Mouse (Mus musculus) hindbrain, embryonic 12.5 days (tissue): ENCODE data around the gene Arhgap29. TPM values are rescaled to one million over a fixed set of nuclear protein-coding genes. Genes with fewer than 3 reads are reported as not detected.

ENCODE experiments used
- ATAC-seq: fragments of 200-750 bp; cut with Nextera tagmentation; 2 replicates; pipeline ENCODE4 v1.8.0; 2017; ENCODE audit warnings: moderate TSS enrichment; ENCODE audit not compliant: low FRiP score
- H3K27ac ChIP-seq: fragments of 300-500 bp; sonication (generic); 2 replicates; pipeline ENCODE4 v1.5.1; 2016; ENCODE audit warnings: mild to moderate bottlenecking
- H3K27me3 ChIP-seq: fragments of 300-500 bp; sonication (generic); 2 replicates; pipeline ENCODE4 v1.6.1; 2016; ENCODE audit warnings: mild to moderate bottlenecking
- H3K36me3 ChIP-seq: fragments of 300-500 bp; sonication (generic); 2 replicates; pipeline ENCODE4 v1.6.1; 2016; ENCODE audit warnings: mild to moderate bottlenecking
- H3K4me1 ChIP-seq: fragments of 300-500 bp; sonication (generic); 2 replicates; pipeline ENCODE4 v1.6.1; 2016
- H3K4me2 ChIP-seq: fragments of 300-500 bp; sonication (generic); replicated peaks from 2 replicates; pipeline ENCODE4 v1.6.1; 2016; ENCODE audit warnings: mild to moderate bottlenecking
- H3K4me3 ChIP-seq: fragments of 300-500 bp; sonication (generic); 2 replicates; pipeline ENCODE4 v1.5.1; 2016; ENCODE audit warnings: mild to moderate bottlenecking
- H3K9ac ChIP-seq: fragments of 300-500 bp; sonication (generic); 2 replicates; pipeline ENCODE4 v1.6.1; 2016; ENCODE audit warnings: mild to moderate bottlenecking, moderate library complexity
- H3K9me3 ChIP-seq: fragments of 300-500 bp; sonication (generic); replicated peaks from 2 replicates; pipeline ENCODE4 v1.6.1; 2016; ENCODE audit warnings: mild to moderate bottlenecking
- WGBS: fragments of 180-500 bp; shearing (Covaris S2); methylation state at CpG from one replicate; pipeline ENCODE4 v1.1.7; 2016; 5-methylcytosine and 5-hydroxymethylcytosine counted together
- polyA plus RNA-seq: library from polyadenylated mRNA; unstranded; fragments of >200 nt; fragmentation: Nextera tagmentation; extraction: Ambion mirVana; gene quantifications from 2 replicates; pipeline ENCODE4 v1.2.1, GENCODE M21; 2016

The Arhgap29 gene
- polyA plus RNA-seq, 1 experiment from 2014 or later: 41.5 TPM

DNA sequence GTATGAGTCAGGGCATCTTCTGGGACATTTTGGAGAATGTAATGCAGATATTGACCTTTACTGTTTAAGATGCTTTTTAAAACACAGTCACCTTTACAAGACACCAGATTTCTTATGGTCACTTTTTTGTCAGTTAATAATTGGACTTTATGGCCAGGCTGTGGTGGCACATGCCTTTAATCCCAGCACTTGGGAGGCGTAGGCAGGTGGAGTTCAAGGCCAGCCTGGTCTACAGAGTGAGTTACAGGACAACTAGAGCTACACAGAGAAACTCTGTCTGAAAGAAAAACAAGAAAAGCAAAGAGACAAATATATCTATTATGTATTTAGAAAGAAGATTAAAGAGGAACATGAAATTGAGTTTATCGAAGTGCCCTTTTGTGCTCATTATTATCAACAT is 1.2 kb upstream of the Arhgap29 start:
- no peak overlapping the region for H3K9ac ChIP-seq
- peaks cover 7% of the 10 kb centered on the region; the same call in 1 of the 2 replicates for H3K4me1 ChIP-seq
- 86% methylated on average over 2 of the region's 2 CpGs for WGBS
- no peak overlapping the region for H3K27ac ChIP-seq
- H3K27me3 ChIP-seq: peaks cover 27% of the 10 kb centered on the region
- no peak overlapping the region for H3K4me2 ChIP-seq
- no peak overlapping the region for H3K4me3 ChIP-seq
- no peaks in the 10 kb centered on the region for H3K9me3 ChIP-seq
- H3K36me3 ChIP-seq: no peaks in the 10 kb centered on the region
- no peak for ATAC-seq

GRCm38 (mm10) chr3:121953049-121953432 is 700 bp downstream of the Arhgap29 start:
- H3K36me3 ChIP-seq: no peaks in the 10 kb centered on the region
- no peak overlapping the region for H3K27ac ChIP-seq
- no peaks in the 10 kb centered on the region for H3K9me3 ChIP-seq
- H3K4me3 ChIP-seq: peak overlapping the region; percentile 63
- peak overlapping the region; percentile 71 for H3K9ac ChIP-seq
- H3K4me1 ChIP-seq: peaks cover 7% of the 10 kb centered on the region; the same call in 1 of the 2 replicates
- 1% methylated on average over 38 of the region's 44 CpGs for WGBS
- H3K4me2 ChIP-seq: peak overlapping the region; percentile 86
- peak; percentile 93 for ATAC-seq
- peaks cover 27% of the 10 kb centered on the region for H3K27me3 ChIP-seq

- Histone ChIP-seq H3K36me3 (no peaks in the 10 kb centered on the region), H3K4me3 (peak overlapping the region; percentile 63), H3K27ac (no peak overlapping the region), H3K4me2 (peak overlapping the region; percentile 86), H3K27me3 (peaks cover 27% of the 10 kb centered on the region), H3K4me1 (peaks cover 7% of the 10 kb centered on the region; the same call in 1 of the 2 replicates), H3K9ac (peak overlapping the region; percentile 71), H3K9me3 (no peaks in the 10 kb centered on the region)
- no peak for ATAC-seq
- under 1% methylated on average over 49 of the region's 53 CpGs for WGBS
Observed at GRCm38 (mm10) chr3:121953433-121954161, 1.3 kb downstream of the Arhgap29 start.

- Histone ChIP-seq H3K27ac (no peak overlapping the region), H3K36me3 (no peaks in the 10 kb centered on the region), H3K4me1 (peaks cover 7% of the 10 kb centered on the region; the same call in 1 of the 2 replicates), H3K27me3 (peaks cover 27% of the 10 kb centered on the region), H3K4me2 (0 out of 2 replicates have a peak overlapping the region, but pooled peaks have one; percentile 15), H3K4me3 (no peak overlapping the region), H3K9me3 (no peaks in the 10 kb centered on the region), H3K9ac (no peak overlapping the region)
- WGBS: 49% methylated on average over 2 of the region's 2 CpGs
- no peak for ATAC-seq
Observed at GRCm38 (mm10) chr3:121954421-121954820, 2.1 kb downstream of the Arhgap29 start.

DNA sequence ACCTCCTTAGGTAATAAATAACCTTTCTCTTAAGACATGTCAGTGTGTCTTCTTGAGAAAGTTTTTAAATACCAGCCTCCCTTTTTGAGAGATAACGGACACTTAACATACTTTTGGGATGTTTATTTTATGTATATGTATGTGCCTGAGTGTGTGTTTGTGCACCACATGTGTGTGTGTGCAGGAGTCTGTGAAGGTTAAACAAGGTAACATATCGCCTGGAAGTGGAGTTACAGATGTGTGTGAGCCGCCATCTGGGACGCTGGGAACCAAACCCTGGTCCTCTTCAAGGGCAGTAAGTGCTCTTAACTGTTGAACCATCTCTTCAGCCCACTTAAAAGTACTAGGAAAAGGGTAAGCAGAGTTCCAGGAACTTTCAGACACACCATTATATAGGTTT is 3.2 kb downstream of the Arhgap29 start:
- WGBS: 95% methylated on average over 4 of the region's 4 CpGs
- H3K36me3 ChIP-seq: no peaks in the 10 kb centered on the region

DNA sequence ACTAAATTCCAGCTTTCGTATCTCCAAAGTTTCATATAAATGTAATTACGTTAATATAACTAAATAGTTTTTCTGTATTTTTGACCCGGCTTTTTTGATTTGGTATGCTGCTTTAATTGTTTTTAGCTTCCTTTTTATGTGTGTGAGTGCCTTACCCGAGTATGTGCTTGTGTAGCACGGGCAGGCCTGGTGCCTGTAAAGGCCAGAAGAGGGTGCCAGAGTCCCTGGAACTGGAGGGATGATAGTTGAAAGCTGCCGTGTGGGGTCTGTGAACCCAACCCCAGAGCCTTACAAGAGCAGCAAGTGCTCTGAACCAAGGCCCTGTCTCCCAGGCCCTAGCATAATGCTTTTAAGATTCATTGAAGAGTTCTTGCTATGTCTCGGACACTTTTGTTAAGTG is 4.4 kb downstream of the Arhgap29 start:
- Histone ChIP-seq H3K4me1 (peaks cover 7% of the 10 kb centered on the region; the same call in 1 of the 2 replicates), H3K4me2 (no peak overlapping the region), H3K36me3 (no peaks in the 10 kb centered on the region), H3K4me3 (no peak overlapping the region), H3K9ac (no peak overlapping the region), H3K9me3 (no peaks in the 10 kb centered on the region), H3K27ac (no peak overlapping the region), H3K27me3 (peaks cover 27% of the 10 kb centered on the region)
- WGBS: 85% methylated on average over 7 of the region's 7 CpGs
- no peak for ATAC-seq

More for the DNA sequence above, 3.2 kb downstream of the Arhgap29 start:
- Histone ChIP-seq H3K27ac (no peak overlapping the region), H3K9ac (no peak overlapping the region), H3K4me2 (no peak overlapping the region), H3K4me3 (no peak overlapping the region), H3K27me3 (peaks cover 27% of the 10 kb centered on the region), H3K9me3 (no peaks in the 10 kb centered on the region), H3K4me1 (peaks cover 7% of the 10 kb centered on the region; the same call in 1 of the 2 replicates)
- ATAC-seq: no peak

GRCm38 (mm10) chr3:121957606-121958344 is 5.4 kb downstream of the Arhgap29 start:
- Histone ChIP-seq H3K36me3 (no peaks in the 10 kb centered on the region), H3K4me3 (no peak overlapping the region), H3K9ac (no peak overlapping the region), H3K27ac (no peak overlapping the region), H3K27me3 (peaks cover 26% of the 10 kb centered on the region), H3K9me3 (no peaks in the 10 kb centered on the region), H3K4me1 (peaks cover 7% of the 10 kb centered on the region; the same call in 1 of the 2 replicates), H3K4me2 (no peak overlapping the region)
- ATAC-seq: no peak
- WGBS: 87% methylated on average over 2 of the region's 2 CpGs

DNA sequence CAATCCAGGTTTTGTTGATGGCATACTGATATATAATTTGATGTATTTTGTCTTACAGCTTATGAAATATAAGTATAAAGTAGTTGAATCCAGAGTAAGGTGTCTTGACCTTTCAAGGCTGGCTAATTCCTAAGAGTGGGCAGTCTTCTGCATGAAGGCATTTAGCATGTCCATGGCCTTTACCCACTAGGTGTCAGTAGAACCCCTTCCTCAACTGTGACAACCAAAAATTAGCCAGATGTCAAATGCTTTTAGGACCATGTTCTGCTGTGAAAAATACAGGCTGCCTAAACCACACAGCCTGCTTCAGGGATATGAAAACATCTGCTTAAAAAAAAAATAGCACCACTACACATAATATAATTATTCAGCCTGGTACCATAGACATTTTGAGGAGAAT is 11.8 kb downstream of the Arhgap29 start:
- Histone ChIP-seq H3K27ac (no peak overlapping the region), H3K4me2 (no peak overlapping the region), H3K9ac (no peak overlapping the region), H3K27me3 (0 out of 2 replicates have a peak, but pooled peaks cover 3% of the 10 kb centered on the region), H3K36me3 (no peaks in the 10 kb centered on the region), H3K9me3 (no peaks in the 10 kb centered on the region), H3K4me3 (no peak overlapping the region), H3K4me1 (no peaks in the 10 kb centered on the region)
- ATAC-seq: no peak

- peak overlapping the region; percentile 56 for H3K9ac ChIP-seq
- H3K27me3 ChIP-seq: peaks cover 6% of the 10 kb centered on the region; the same call in 1 of the 2 replicates
- peak; percentile 100 for ATAC-seq
- H3K27ac ChIP-seq: no peak overlapping the region
- H3K4me1 ChIP-seq: no peaks in the 10 kb centered on the region
- under 1% methylated on average over 33 of the region's 33 CpGs for WGBS
- H3K9me3 ChIP-seq: no peaks in the 10 kb centered on the region
- H3K36me3 ChIP-seq: no peaks in the 10 kb centered on the region
- peak overlapping the region; percentile 65 for H3K4me2 ChIP-seq
- peak overlapping the region; percentile 45 for H3K4me3 ChIP-seq
Observed at GRCm38 (mm10) chr3:121967681-121968476, 15.5 kb downstream of the Arhgap29 start.

GRCm38 (mm10) chr3:121968621-121969020 is 16.3 kb downstream of the Arhgap29 start:
- peak overlapping the region; percentile 45 for H3K4me3 ChIP-seq
- 2% methylated on average over 8 of the region's 8 CpGs for WGBS
- H3K27me3 ChIP-seq: peaks cover 6% of the 10 kb centered on the region; the same call in 1 of the 2 replicates
- no peaks in the 10 kb centered on the region for H3K9me3 ChIP-seq
- no peak for ATAC-seq
- no peaks in the 10 kb centered on the region for H3K36me3 ChIP-seq
- no peaks in the 10 kb centered on the region for H3K4me1 ChIP-seq
- no peak overlapping the region for H3K27ac ChIP-seq
- no peak overlapping the region; the same call in 1 of the 2 replicates for H3K9ac ChIP-seq
- H3K4me2 ChIP-seq: peak overlapping the region; percentile 65

- no peak overlapping the region for H3K4me2 ChIP-seq
- WGBS: 63% methylated on average over 1 of the region's 1 CpGs
Observed at GRCm38 (mm10) chr3:121969451-121969850, 17.1 kb downstream of the Arhgap29 start.

DNA sequence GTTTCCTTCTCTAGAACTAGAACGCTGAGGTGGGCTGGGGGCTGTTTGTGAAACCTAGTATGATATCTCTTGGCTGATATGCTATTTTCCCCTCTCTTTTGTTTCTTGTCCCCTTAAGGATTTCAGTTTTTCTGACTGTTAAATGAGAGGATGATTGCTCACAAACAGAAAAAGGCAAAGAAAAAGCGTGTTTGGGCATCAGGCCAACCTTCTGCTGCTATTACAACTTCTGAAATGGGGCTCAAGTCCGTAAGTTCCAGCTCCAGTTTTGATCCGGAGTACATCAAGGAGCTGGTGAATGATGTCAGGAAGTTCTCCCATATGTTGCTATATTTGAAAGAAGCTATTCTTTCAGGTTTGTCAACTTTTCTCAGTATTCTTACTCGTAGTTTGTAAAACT is 21.4 kb downstream of the Arhgap29 start:
- WGBS: 78% methylated on average over 5 of the region's 5 CpGs
- no peaks in the 10 kb centered on the region for H3K36me3 ChIP-seq
- no peak overlapping the region for H3K4me2 ChIP-seq
- H3K9ac ChIP-seq: no peak overlapping the region
- peaks cover 4% of the 10 kb centered on the region; the same call in 1 of the 2 replicates for H3K27me3 ChIP-seq
- no peak for ATAC-seq
- no peak overlapping the region for H3K4me3 ChIP-seq
- no peak overlapping the region for H3K27ac ChIP-seq
- H3K4me1 ChIP-seq: no peaks in the 10 kb centered on the region
- no peaks in the 10 kb centered on the region for H3K9me3 ChIP-seq

More at GRCm38 (mm10) chr3:121969451-121969850, 17.1 kb downstream of the Arhgap29 start:
- no peak overlapping the region for H3K4me3 ChIP-seq
- H3K9ac ChIP-seq: no peak overlapping the region
- peaks cover 6% of the 10 kb centered on the region; the same call in 1 of the 2 replicates for H3K27me3 ChIP-seq
- no peak for ATAC-seq
- H3K36me3 ChIP-seq: no peaks in the 10 kb centered on the region
- H3K4me1 ChIP-seq: no peaks in the 10 kb centered on the region
- no peaks in the 10 kb centered on the region for H3K9me3 ChIP-seq
- H3K27ac ChIP-seq: no peak overlapping the region
